Mouse (Mus musculus) ES-E14 (cell line): ENCODE results near the gene Ctsf.

Experiments
- CHD2 ChIP-seq: IDR thresholded peaks from 2 replicates; pipeline ENCODE4 v1.6.1; 2014; ENCODE audit warnings: mild to moderate bottlenecking, low read depth, low read length, inconsistent platforms
- HCFC1 ChIP-seq: IDR thresholded peaks from 2 replicates; pipeline ENCODE4 v1.6.1; 2012; ENCODE audit warnings: low read length, inconsistent platforms, borderline replicate concordance; ENCODE audit not compliant: insufficient read depth
- MAFK ChIP-seq: IDR thresholded peaks from 2 replicates; pipeline ENCODE4 v1.6.1; 2014; ENCODE audit warnings: mild to moderate bottlenecking, low read depth, low read length, inconsistent platforms; ENCODE audit not compliant: insufficient read depth
- ZC3H11A ChIP-seq: IDR thresholded peaks from 2 replicates; pipeline ENCODE4 v1.6.1; 2012; ENCODE audit warnings: low read depth, mild to moderate bottlenecking, inconsistent platforms, low read length, borderline replicate concordance
- ZNF384 ChIP-seq: IDR thresholded peaks from 2 replicates; pipeline ENCODE4 v1.6.1; 2012; ENCODE audit warnings: low read depth, low read length, inconsistent platforms

DNA sequence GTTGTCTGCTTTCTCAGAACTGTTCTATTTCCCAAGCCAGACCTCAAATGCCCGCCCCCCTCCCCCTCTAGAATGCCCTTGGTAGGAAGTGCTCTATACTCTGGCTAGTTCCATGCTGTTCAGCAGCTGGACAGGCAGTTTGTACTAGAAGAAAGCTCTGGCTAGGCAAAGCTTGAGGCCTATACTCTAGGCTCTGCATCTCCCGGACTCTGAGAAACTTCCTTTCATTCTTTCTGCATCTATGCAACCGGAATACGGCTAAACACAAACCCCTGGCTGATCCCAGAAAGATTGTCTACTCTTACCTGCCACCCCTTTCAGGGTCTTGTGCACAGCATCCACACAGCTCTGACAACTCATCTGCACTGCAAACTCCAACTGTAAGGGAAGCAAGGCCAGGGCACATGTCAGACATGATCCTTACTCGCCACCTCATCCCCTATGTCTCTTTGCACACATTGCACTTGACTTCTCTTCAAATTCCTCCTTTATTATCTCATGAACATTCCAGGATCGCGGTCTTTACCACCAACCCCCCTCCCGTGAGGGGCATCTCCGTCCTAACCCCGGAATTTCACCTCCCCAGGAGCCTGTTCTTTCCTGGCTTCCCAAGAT is 16.3 kb upstream of the Ctsf start:
- TF ChIP-seq ZNF384 (no peak), HCFC1 (no peak), CHD2 (no peak), ZC3H11A (no peak), MAFK (no peak)
